Mouse (Mus musculus): Measurements from ENCODE around the gene Cdkn1a. TPM values are rescaled to one million over a fixed set of nuclear protein-coding genes. Genes with fewer than 3 reads are reported as not detected.

The Cdkn1a gene
- total RNA-seq, 2 experiments from 2014 or later = 1.3 to 7.8 TPM

Other genes starting within 250 kb of the Cdkn1a start
- gene Pnpla1, start 232.6 kb upstream of the Cdkn1a start, total RNA-seq (2015) = 0.02 and 0.10 TPM in 2 replicates
- 0.14 TPM in 1 of 2 replicates, not detected in the other for gene Pnpla1, start 232.6 kb upstream of the Cdkn1a start, total RNA-seq (2017)
- gene 4930539E08Rik, start 175.7 kb upstream of the Cdkn1a start, total RNA-seq (2015) = 0.66 and 1.4 TPM in 2 replicates
- gene 4930539E08Rik, start 175.7 kb upstream of the Cdkn1a start, total RNA-seq (2017) = 0.96 and 1.1 TPM in 2 replicates
- 0.66 and 0.77 TPM in 2 replicates for gene Pxt1, start 147.1 kb upstream of the Cdkn1a start, total RNA-seq (2015)
- gene Pxt1, start 147.1 kb upstream of the Cdkn1a start, total RNA-seq (2017) = 0.27 TPM in 1 of 2 replicates, not detected in the other
- gene Kctd20, start 139.0 kb upstream of the Cdkn1a start, total RNA-seq (2015) = 74.0 and 89.7 TPM in 2 replicates
- gene Kctd20, start 139.0 kb upstream of the Cdkn1a start, total RNA-seq (2017) = 130 and 137 TPM in 2 replicates
- 84.6 and 97.1 TPM in 2 replicates for gene Stk38, start 83.0 kb upstream of the Cdkn1a start, total RNA-seq (2015)
- 50.8 and 85.5 TPM in 2 replicates for gene Stk38, start 83.0 kb upstream of the Cdkn1a start, total RNA-seq (2017)
- gene Srsf3, start 58.3 kb upstream of the Cdkn1a start, total RNA-seq (2015) = 486 and 506 TPM in 2 replicates
- 767 and 797 TPM in 2 replicates for gene Srsf3, start 58.3 kb upstream of the Cdkn1a start, total RNA-seq (2017)
- gene Rab44, start 23.2 kb downstream of the Cdkn1a start, total RNA-seq (2015) = 188 and 202 TPM in 2 replicates
- gene Rab44, start 23.2 kb downstream of the Cdkn1a start, total RNA-seq (2017) = 286 and 295 TPM in 2 replicates
- gene Cpne5, start 147.2 kb downstream of the Cdkn1a start, total RNA-seq (2015) = 0.64 and 0.90 TPM in 2 replicates
- 0.96 and 3.5 TPM in 2 replicates for gene Cpne5, start 147.2 kb downstream of the Cdkn1a start, total RNA-seq (2017)
- gene Ppil1, start 173.2 kb downstream of the Cdkn1a start, total RNA-seq (2015) = 67.3 and 73.9 TPM in 2 replicates
- gene Ppil1, start 173.2 kb downstream of the Cdkn1a start, total RNA-seq (2017) = 82.0 and 103 TPM in 2 replicates
- gene BC004004, start 177.8 kb downstream of the Cdkn1a start, total RNA-seq (2015) = 85.3 and 97.7 TPM in 2 replicates
- gene BC004004, start 177.8 kb downstream of the Cdkn1a start, total RNA-seq (2017) = 84.9 and 99.2 TPM in 2 replicates
- 3.5 and 4.8 TPM in 2 replicates for gene Pi16, start 226.7 kb downstream of the Cdkn1a start, total RNA-seq (2015)
- gene Pi16, start 226.7 kb downstream of the Cdkn1a start, total RNA-seq (2017) = 5.8 and 8.5 TPM in 2 replicates

Measured in megakaryocyte progenitor cell, adult 5-6 weeks (primary cell).